Mouse (Mus musculus) embryonic facial prominence, embryonic 12.5 days (tissue): ENCODE measurements around the gene Atp8a1. TPM values are rescaled to one million over a fixed set of nuclear protein-coding genes. Genes with fewer than 3 reads are reported as not detected.

Experiments
- ATAC-seq: fragments of 200-750 bp; cut with Nextera tagmentation; 2 replicates; pipeline ENCODE4 v1.8.0; 2017; ENCODE audit not compliant: insufficient number of reproducible peaks, insufficient read depth, low FRiP score, low TSS enrichment
- H3K27ac ChIP-seq: fragments of 300-500 bp; sonication (generic); 2 replicates; pipeline ENCODE4 v1.5.1; 2016; ENCODE audit warnings: mild to moderate bottlenecking
- H3K27me3 ChIP-seq: fragments of 300-500 bp; sonication (generic); 2 replicates; pipeline ENCODE4 v1.6.1; 2016; ENCODE audit warnings: mild to moderate bottlenecking, moderate library complexity
- H3K36me3 ChIP-seq: fragments of 300-500 bp; sonication (generic); 2 replicates; pipeline ENCODE4 v1.6.1; 2016; ENCODE audit warnings: mild to moderate bottlenecking
- H3K4me1 ChIP-seq: fragments of 300-500 bp; sonication (generic); 2 replicates; pipeline ENCODE4 v1.6.1; 2016
- H3K4me2 ChIP-seq: fragments of 300-500 bp; sonication (generic); replicated peaks from 2 replicates; pipeline ENCODE4 v1.6.1; 2016; ENCODE audit warnings: mild to moderate bottlenecking, moderate library complexity
- H3K4me3 ChIP-seq: fragments of 300-500 bp; sonication (generic); 2 replicates; pipeline ENCODE4 v1.5.1; 2016; ENCODE audit warnings: mild to moderate bottlenecking
- H3K9ac ChIP-seq: fragments of 300-500 bp; sonication (generic); 2 replicates; pipeline ENCODE4 v1.6.1; 2016; ENCODE audit warnings: mild to moderate bottlenecking, moderate library complexity
- H3K9me3 ChIP-seq: fragments of 300-500 bp; sonication (generic); 2 replicates; pipeline ENCODE4 v1.6.1; 2016; ENCODE audit warnings: mild to moderate bottlenecking, moderate library complexity
- WGBS: fragments of 180-500 bp; shearing (Covaris S2); methylation state at CpG from one replicate; pipeline ENCODE4 v1.1.7; 2016; 5-methylcytosine and 5-hydroxymethylcytosine counted together
- polyA plus RNA-seq: library from polyadenylated mRNA; unstranded; fragments of >200 nt; fragmentation: Nextera tagmentation; extraction: Ambion mirVana; gene quantifications from 2 replicates; pipeline ENCODE4 v1.2.1, GENCODE M21; 2016

Atp8a1 gene
- polyA plus RNA-seq, 1 experiment from 2014 or later, result 11.5 TPM

- Histone ChIP-seq H3K9ac (no peak overlapping the region), H3K27me3 (no peaks in the 10 kb centered on the region), H3K4me1 (no peaks in the 10 kb centered on the region; the same call in 1 of the 2 replicates), H3K36me3 (no peaks in the 10 kb centered on the region), H3K9me3 (no peaks in the 10 kb centered on the region), H3K4me3 (no peak overlapping the region), H3K4me2 (no peak overlapping the region), H3K27ac (no peak overlapping the region)
- 39% methylated on average over 13 of the region's 13 CpGs for whole genome bisulfite sequencing
- ATAC-seq, result no peak
These were observed 190.4 kb downstream of the Atp8a1 start for GRCm38 (mm10) chr5:67656821-67657259.

GRCm38 (mm10) chr5:67655696-67656519, 191.3 kb downstream of the Atp8a1 start:
- H3K4me3 ChIP-seq, result no peak overlapping the region
- no peaks in the 10 kb centered on the region for H3K36me3 ChIP-seq
- no peak for ATAC-seq
- H3K9me3 ChIP-seq, result no peaks in the 10 kb centered on the region
- H3K9ac ChIP-seq, result no peak overlapping the region
- no peak overlapping the region for H3K27ac ChIP-seq
- WGBS, result 48% methylated on average over 14 of the region's 14 CpGs
- no peak overlapping the region for H3K4me2 ChIP-seq
- H3K4me1 ChIP-seq, result no peaks in the 10 kb centered on the region; the same call in 1 of the 2 replicates
- no peaks in the 10 kb centered on the region for H3K27me3 ChIP-seq

GRCm38 (mm10) chr5:67654572-67654971, 192.7 kb downstream of the Atp8a1 start:
- Histone ChIP-seq H3K9me3 (no peaks in the 10 kb centered on the region), H3K4me2 (no peak overlapping the region), H3K27ac (no peak overlapping the region), H3K9ac (no peak overlapping the region), H3K4me3 (no peak overlapping the region), H3K36me3 (no peaks in the 10 kb centered on the region), H3K27me3 (no peaks in the 10 kb centered on the region), H3K4me1 (no peaks in the 10 kb centered on the region; the same call in 1 of the 2 replicates)
- ATAC-seq, result no peak
- WGBS, result 83% methylated on average over 5 of the region's 5 CpGs

DNA sequence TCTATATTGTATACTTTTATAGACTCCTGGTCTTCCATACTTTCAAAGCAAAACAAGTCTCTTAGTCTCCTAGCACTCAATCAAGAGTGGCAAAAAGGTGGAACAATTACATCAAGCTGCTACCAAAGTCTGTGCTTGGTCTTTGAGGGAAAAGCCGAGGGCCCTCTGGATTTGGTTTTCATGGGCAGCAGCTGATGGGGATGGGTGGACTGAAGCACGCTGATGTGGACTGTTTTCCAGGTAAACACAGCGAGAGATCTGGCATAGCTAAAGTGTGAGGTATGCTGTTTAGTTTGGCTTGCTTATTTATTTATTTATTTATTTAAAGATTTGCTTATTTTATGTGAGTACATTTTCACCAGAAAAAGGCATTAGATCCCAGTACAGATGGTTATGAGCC, 193.7 kb downstream of the Atp8a1 start:
- H3K9ac ChIP-seq, result no peak overlapping the region
- 91% methylated on average over 3 of the region's 3 CpGs for WGBS

DNA sequence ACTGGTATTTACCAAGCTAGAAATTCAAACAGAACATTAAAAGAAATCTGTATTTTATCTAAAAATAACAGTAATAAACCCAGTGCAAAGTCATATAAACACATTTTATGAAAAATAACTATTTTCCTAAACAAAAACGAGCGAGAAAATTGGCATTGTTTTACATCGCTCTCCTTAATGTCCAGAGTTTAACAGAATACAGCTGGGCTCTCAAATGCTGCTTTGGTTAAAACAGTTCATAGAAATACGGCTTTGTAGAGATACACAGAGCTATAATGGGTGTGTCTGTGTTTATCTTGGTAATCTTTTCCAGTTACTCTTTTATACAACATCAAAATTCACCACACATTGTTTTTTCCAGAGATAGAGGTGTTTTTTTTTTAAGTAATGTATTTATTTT, 194.8 kb downstream of the Atp8a1 start:
- no peak overlapping the region for H3K27ac ChIP-seq
- no peak for ATAC-seq
- H3K27me3 ChIP-seq, result no peaks in the 10 kb centered on the region
- H3K9ac ChIP-seq, result no peak overlapping the region
- 72% methylated on average over 4 of the region's 4 CpGs for WGBS
- H3K4me1 ChIP-seq, result no peaks in the 10 kb centered on the region; the same call in 1 of the 2 replicates
- H3K36me3 ChIP-seq, result no peaks in the 10 kb centered on the region
- H3K4me3 ChIP-seq, result no peak overlapping the region
- H3K4me2 ChIP-seq, result no peak overlapping the region
- H3K9me3 ChIP-seq, result no peaks in the 10 kb centered on the region

More for the DNA sequence above, 193.7 kb downstream of the Atp8a1 start:
- Histone ChIP-seq H3K9me3 (no peaks in the 10 kb centered on the region), H3K4me1 (no peaks in the 10 kb centered on the region; the same call in 1 of the 2 replicates), H3K36me3 (no peaks in the 10 kb centered on the region), H3K27me3 (no peaks in the 10 kb centered on the region), H3K4me3 (no peak overlapping the region), H3K4me2 (no peak overlapping the region), H3K27ac (no peak overlapping the region)
- no peak for ATAC-seq

DNA sequence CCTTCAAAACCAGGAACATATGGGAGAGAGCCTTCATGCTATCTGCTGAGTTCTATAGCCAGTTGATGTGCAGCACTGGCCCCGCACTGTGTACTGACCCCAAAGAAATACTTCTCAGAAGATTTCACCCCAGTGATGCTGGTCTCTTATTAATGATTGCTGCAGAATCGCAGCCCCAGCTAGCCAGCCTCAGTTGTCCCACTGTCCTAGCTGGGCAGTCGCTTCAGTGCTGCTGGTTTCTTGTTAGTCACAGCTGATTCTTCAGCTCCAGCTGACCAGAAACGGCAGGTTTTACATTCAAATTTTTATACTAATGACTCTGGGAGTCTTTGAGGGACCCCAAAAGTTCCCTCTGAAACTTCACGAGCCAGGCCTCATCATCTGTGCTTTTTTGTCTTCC, 197.2 kb downstream of the Atp8a1 start:
- 90% methylated on average over 5 of the region's 5 CpGs for WGBS
- peaks cover 15% of the 10 kb centered on the region for H3K4me1 ChIP-seq
- H3K27me3 ChIP-seq, result no peaks in the 10 kb centered on the region
- no peaks in the 10 kb centered on the region for H3K36me3 ChIP-seq
- no peaks in the 10 kb centered on the region for H3K9me3 ChIP-seq
- H3K27ac ChIP-seq, result no peak overlapping the region
- no peak for ATAC-seq
- H3K9ac ChIP-seq, result no peak overlapping the region
- no peak overlapping the region for H3K4me3 ChIP-seq
- H3K4me2 ChIP-seq, result no peak overlapping the region

- Histone ChIP-seq H3K9me3 (no peaks in the 10 kb centered on the region), H3K4me2 (no peak overlapping the region), H3K36me3 (no peaks in the 10 kb centered on the region), H3K4me3 (no peak overlapping the region), H3K27ac (no peak overlapping the region), H3K9ac (no peak overlapping the region), H3K4me1 (peaks cover 15% of the 10 kb centered on the region), H3K27me3 (no peaks in the 10 kb centered on the region)
- no peak for ATAC-seq
- WGBS, result 93% methylated on average over 4 of the region's 4 CpGs
These were observed 198.1 kb downstream of the Atp8a1 start for GRCm38 (mm10) chr5:67649156-67649555.

DNA sequence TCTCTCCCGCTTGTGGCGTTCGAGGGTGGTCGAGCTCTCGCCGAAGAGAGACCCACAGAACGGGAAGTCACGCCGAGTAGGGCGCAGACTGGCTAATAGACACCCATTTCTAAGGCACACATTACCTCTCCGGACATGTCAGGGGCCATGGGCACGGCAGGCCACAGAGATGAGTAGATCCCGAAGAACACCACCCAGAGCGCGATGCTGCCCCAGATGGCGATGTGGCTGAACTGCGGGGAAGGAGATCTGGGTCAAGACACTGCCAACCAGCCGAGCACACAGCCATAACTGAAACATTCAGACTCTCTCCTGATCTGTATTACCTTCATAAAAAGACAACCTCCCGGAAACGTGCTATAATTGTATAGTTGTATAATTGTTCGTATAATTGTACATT, 199.7 kb downstream of the Atp8a1 start:
- Histone ChIP-seq H3K4me2 (no peak overlapping the region), H3K9me3 (no peaks in the 10 kb centered on the region), H3K4me3 (no peak overlapping the region), H3K27ac (no peak overlapping the region), H3K36me3 (no peaks in the 10 kb centered on the region), H3K9ac (no peak overlapping the region), H3K27me3 (no peaks in the 10 kb centered on the region), H3K4me1 (peaks cover 15% of the 10 kb centered on the region)
- 0 out of 2 replicates have a peak, but pooled peaks have one; percentile 8 for ATAC-seq
- WGBS, result 78% methylated on average over 21 of the region's 21 CpGs

- 34% methylated on average over 20 of the region's 20 CpGs for WGBS
These were observed 200.3 kb downstream of the Atp8a1 start for GRCm38 (mm10) chr5:67646756-67647529.

DNA sequence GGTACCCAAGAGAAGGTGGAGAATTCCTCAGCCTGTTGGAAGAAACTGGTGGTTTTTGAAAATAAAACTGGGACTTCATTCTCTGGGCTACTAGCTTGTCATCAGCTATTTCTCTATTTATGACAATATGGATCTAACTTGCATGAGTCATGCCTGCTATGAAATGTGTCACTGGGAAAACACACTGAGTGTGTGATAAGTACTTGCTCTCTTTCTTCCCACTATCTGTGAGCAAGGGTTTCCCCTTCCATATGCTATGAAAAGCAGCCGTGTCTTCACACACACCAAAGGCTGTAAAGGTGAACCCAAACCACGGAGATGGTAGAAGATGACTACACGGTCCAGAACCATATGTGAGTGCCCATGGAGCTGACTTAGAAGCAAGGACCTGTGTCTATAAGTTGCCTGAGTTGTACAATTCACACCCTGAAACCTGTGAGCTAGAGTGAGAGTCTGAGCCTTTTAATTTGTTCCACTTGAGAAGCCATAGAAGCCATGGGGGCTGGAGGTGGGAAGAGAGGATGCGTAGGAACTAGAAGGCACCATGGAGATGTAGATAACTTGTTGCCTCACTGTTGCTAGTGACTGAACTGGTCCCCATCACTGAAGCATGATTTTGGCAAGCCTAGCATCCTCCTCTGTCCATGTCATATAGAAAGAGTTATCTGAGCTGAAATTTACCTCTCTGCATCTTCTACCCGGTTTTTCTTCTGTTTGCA, 203.5 kb downstream of the Atp8a1 start:
- WGBS, result 87% methylated on average over 5 of the region's 5 CpGs
- H3K4me3 ChIP-seq, result no peak overlapping the region

More at GRCm38 (mm10) chr5:67646756-67647529, 200.3 kb downstream of the Atp8a1 start:
- no peak overlapping the region for H3K4me3 ChIP-seq
- no peak for ATAC-seq
- H3K4me1 ChIP-seq, result peaks cover 20% of the 10 kb centered on the region
- H3K36me3 ChIP-seq, result no peaks in the 10 kb centered on the region
- H3K9ac ChIP-seq, result no peak overlapping the region
- H3K4me2 ChIP-seq, result peak overlapping the region; percentile 22
- H3K27ac ChIP-seq, result peak overlapping the region; percentile 70; the same call in 1 of the 2 replicates
- no peaks in the 10 kb centered on the region for H3K27me3 ChIP-seq
- no peaks in the 10 kb centered on the region for H3K9me3 ChIP-seq

GRCm38 (mm10) chr5:67641406-67642120, 205.7 kb downstream of the Atp8a1 start:
- ATAC-seq, result no peak
- no peaks in the 10 kb centered on the region for H3K27me3 ChIP-seq

More for the DNA sequence above, 203.5 kb downstream of the Atp8a1 start:
- no peak for ATAC-seq
- H3K4me1 ChIP-seq, result peaks cover 34% of the 10 kb centered on the region
- H3K27ac ChIP-seq, result no peak overlapping the region
- H3K27me3 ChIP-seq, result no peaks in the 10 kb centered on the region
- H3K9ac ChIP-seq, result no peak overlapping the region
- no peak overlapping the region for H3K4me2 ChIP-seq
- no peaks in the 10 kb centered on the region for H3K9me3 ChIP-seq
- no peaks in the 10 kb centered on the region for H3K36me3 ChIP-seq

More at GRCm38 (mm10) chr5:67641406-67642120, 205.7 kb downstream of the Atp8a1 start:
- Histone ChIP-seq H3K4me2 (no peak overlapping the region), H3K27ac (no peak overlapping the region), H3K9ac (no peak overlapping the region), H3K4me3 (no peak overlapping the region), H3K36me3 (no peaks in the 10 kb centered on the region), H3K9me3 (no peaks in the 10 kb centered on the region), H3K4me1 (peaks cover 36% of the 10 kb centered on the region)
- 36% methylated on average over 8 of the region's 8 CpGs for WGBS
